Comparison of ENCODE assay signal across 20 mouse cellular contexts in the genomic region with DNA sequence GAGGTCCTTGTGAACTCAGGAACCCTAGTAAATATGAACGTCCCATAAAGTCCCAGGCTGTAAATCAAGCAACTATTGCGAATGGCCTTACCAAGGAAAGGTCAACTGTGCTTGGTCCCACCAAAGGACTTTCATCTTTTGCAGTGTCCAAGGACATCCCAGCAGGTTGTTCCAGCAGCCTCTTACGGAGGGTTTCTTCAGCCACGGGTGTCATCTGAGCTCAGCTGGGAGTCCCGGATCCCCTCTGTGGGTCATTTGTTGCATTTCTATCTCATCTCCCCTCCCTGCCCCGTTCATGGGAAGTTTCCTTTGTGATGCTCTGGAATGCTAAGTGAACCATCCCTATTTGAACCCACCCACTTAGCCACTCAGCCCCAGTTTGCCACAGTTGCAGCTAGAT.
DNase-seq lines count a peak whose midpoint lies in the region; ATAC-seq and TF ChIP-seq lines count a peak whose summit lies in the region.
"Had no signal": no experiment of that assay in that cellular context is flagged by ENCODE, and none has a peak within 500 bp of the region (broad histone marks: within the 10 kb centered on the region; RNA-seq: fewer than 3 reads in every experiment).

No protein-coding gene starts in this region.

- no peaks in the 10 kb centered on the region for H3K36me3 ChIP-seq in kidney, embryonic 15.5 days
- no peaks in the 10 kb centered on the region for H3K36me3 ChIP-seq in neural tube, embryonic 12.5 days
- H3K36me3 ChIP-seq in stomach, postnatal 0 days (ENCODE audit: control insufficient read depth, insufficient read depth, low read length) = no peaks in the 10 kb centered on the region
- H3K36me3 ChIP-seq: embryonic facial prominence, embryonic 12.5 days; liver, embryonic 13.5 days; stomach, embryonic 15.5 days had no signal

- TF ChIP-seq EP300 in stomach, postnatal 0 days (optimal IDR thresholded peaks at IDR 0.05) = no peak

- peaks cover 35% of the 10 kb centered on the region for H3K4me1 ChIP-seq in kidney, embryonic 15.5 days
- peaks cover 38% of the 10 kb centered on the region for H3K4me1 ChIP-seq in neural tube, embryonic 12.5 days
- no peaks in the 10 kb centered on the region for H3K4me1 ChIP-seq in stomach, postnatal 0 days (replicated peaks; ENCODE audit: control insufficient read depth, insufficient read depth)
- H3K4me1 ChIP-seq: liver, embryonic 13.5 days; megakaryocyte, embryonic 14.5 days had no signal

- 17% methylated on average over 6 of the region's 6 CpGs for WGBS in kidney, embryonic 15.5 days
- WGBS in neural tube, embryonic 12.5 days = 9% methylated on average over 6 of the region's 6 CpGs
- 59% methylated on average over 6 of the region's 6 CpGs for WGBS in stomach, postnatal 0 days

- H3K27ac ChIP-seq in kidney, embryonic 15.5 days = 0 out of 2 replicates have a peak overlapping the region, but pooled peaks have one; percentile 5
- H3K27ac ChIP-seq in neural tube, embryonic 12.5 days = 0 out of 2 replicates have a peak overlapping the region, but pooled peaks have one; percentile 34
- no peak overlapping the region for H3K27ac ChIP-seq in stomach, postnatal 0 days (replicated peaks)
- H3K27ac ChIP-seq: embryonic facial prominence, embryonic 12.5 days; liver, embryonic 13.5 days; stomach, embryonic 15.5 days had no signal

- H3K4me3 ChIP-seq in kidney, embryonic 15.5 days (replicated peaks) = no peak overlapping the region
- no peak overlapping the region for H3K4me3 ChIP-seq in neural tube, embryonic 12.5 days
- no peak overlapping the region for H3K4me3 ChIP-seq in stomach, postnatal 0 days (ENCODE audit: low read depth, low read length)
- H3K4me3 ChIP-seq: embryonic facial prominence, embryonic 12.5 days; liver, embryonic 13.5 days; megakaryocyte, embryonic 14.5 days; stomach, embryonic 15.5 days had no signal

- H3K4me2 ChIP-seq in kidney, embryonic 15.5 days = no peak overlapping the region
- no peak overlapping the region for H3K4me2 ChIP-seq in neural tube, embryonic 12.5 days (replicated peaks)
- no peak overlapping the region for H3K4me2 ChIP-seq in stomach, postnatal 0 days (replicated peaks; ENCODE audit: low read depth)
- H3K4me2 ChIP-seq: embryonic facial prominence, embryonic 12.5 days; heart, embryonic 11.5 days; liver, embryonic 13.5 days; stomach, embryonic 15.5 days had no signal

- no peak for ATAC-seq in kidney, embryonic 15.5 days (replicated peaks; ENCODE audit: low FRiP score)
- ATAC-seq in neural tube, embryonic 12.5 days (ENCODE audit: low FRiP score, low read depth) = no peak
- ATAC-seq in stomach, postnatal 0 days (ENCODE audit: low FRiP score, low TSS enrichment) = no peak

- H3K9ac ChIP-seq in kidney, embryonic 15.5 days = no peak overlapping the region
- no peak overlapping the region for H3K9ac ChIP-seq in neural tube, embryonic 12.5 days
- no peak overlapping the region for H3K9ac ChIP-seq in stomach, postnatal 0 days (ENCODE audit: low read length)
- H3K9ac ChIP-seq: embryonic facial prominence, embryonic 12.5 days; liver, embryonic 13.5 days; stomach, embryonic 15.5 days had no signal

- H3K27me3 ChIP-seq in kidney, embryonic 15.5 days = peaks cover 5% of the 10 kb centered on the region; the same call in 1 of the 2 replicates
- no peaks in the 10 kb centered on the region for H3K27me3 ChIP-seq in neural tube, embryonic 12.5 days (replicated peaks)
- H3K27me3 ChIP-seq in stomach, postnatal 0 days (ENCODE audit: control insufficient read depth, insufficient read depth, low read length) = no peaks in the 10 kb centered on the region
- H3K27me3 ChIP-seq: embryonic facial prominence, embryonic 12.5 days; liver, embryonic 13.5 days; stomach, embryonic 15.5 days had no signal

- peak; percentile 73 for DNase-seq in adrenal gland, adult 2 months
- no peak for DNase-seq in adrenal gland, postnatal 4 days (ENCODE audit: low spot score in 2 of 2)
- no peak for DNase-seq in kidney, adult 11 months
- peak; percentile 48 for DNase-seq in forelimb bud, embryonic 11.5 days (ENCODE audit: low read depth, low spot score)
- no peak for DNase-seq in stomach, postnatal 0 days (ENCODE audit: low spot score)
- no peak for DNase-seq in left cerebral cortex, postnatal 4 days
- DNase-seq: cerebellum, postnatal 36 days; gastrocnemius, postnatal 36 days; heart, postnatal 36 days; kidney, adult 2 months; kidney, postnatal 4 days; layer of hippocampus, postnatal 36 days; liver, embryonic 13.5 days; spleen, adult 18-20 months had no signal

- TF ChIP-seq CTCF in stomach, postnatal 0 days (IDR thresholded peaks at IDR 0.05; ENCODE audit: low read depth) = no peak

- intact Hi-C loops in left cerebral cortex, postnatal 4 days (cut with DNase I) = no loop called here

- no peaks in the 10 kb centered on the region for H3K9me3 ChIP-seq in kidney, embryonic 15.5 days (replicated peaks)
- no peaks in the 10 kb centered on the region for H3K9me3 ChIP-seq in neural tube, embryonic 12.5 days
- no peaks in the 10 kb centered on the region for H3K9me3 ChIP-seq in stomach, postnatal 0 days (ENCODE audit: control insufficient read depth, low read length)
- H3K9me3 ChIP-seq: embryonic facial prominence, embryonic 12.5 days; liver, embryonic 13.5 days; megakaryocyte, embryonic 14.5 days; stomach, embryonic 15.5 days had no signal

Comparison
In these comparisons a context has a peak if more than half of its experiments do, and no peak if none do; other contexts are left out.
1. DNase-seq: peak in adrenal gland, adult 2 months (single experiment) and forelimb bud, embryonic 11.5 days (single experiment); none in adrenal gland, postnatal 4 days (0 of 2), kidney, adult 11 months (single experiment), stomach, postnatal 0 days (single experiment) and left cerebral cortex, postnatal 4 days (single experiment).